Mouse (Mus musculus): ENCODE data around the gene Rgs7.

Rgs7 gene

GRCm38 (mm10) chr1:175431356-175432053 lies 60.8 kb downstream of the Rgs7 start:
- no peak for DNase-seq (ENCODE audit: low spot score in 2 of 2)

DNA sequence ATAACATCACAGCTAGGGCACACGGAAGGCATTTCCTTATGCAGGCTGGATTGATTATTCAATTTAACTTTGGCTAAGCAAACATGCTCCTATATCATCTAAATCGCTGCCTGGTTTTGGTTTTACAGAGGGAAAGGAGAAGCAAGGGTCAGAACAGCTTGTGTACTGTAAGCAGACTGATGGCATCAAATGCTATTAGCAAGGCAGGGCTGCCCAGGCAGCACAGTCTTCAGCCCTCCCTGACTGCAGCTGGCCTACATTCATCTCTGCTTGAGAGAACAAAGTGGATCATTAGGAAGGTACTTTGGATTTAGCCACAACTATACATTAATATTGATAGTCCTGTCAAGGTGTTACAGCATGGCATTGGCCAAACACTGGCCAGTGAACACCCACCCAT lies 65.2 kb downstream of the Rgs7 start:
- no peak for DNase-seq (ENCODE audit: low spot score in 2 of 2)

- DNase-seq (ENCODE audit: low spot score in 2 of 2) = no peak
These were observed 65.9 kb downstream of the Rgs7 start for GRCm38 (mm10) chr1:175426393-175426792.

GRCm38 (mm10) chr1:175420883-175421282 lies 71.4 kb downstream of the Rgs7 start:
- no peak for DNase-seq (ENCODE audit: low spot score in 2 of 2)

GRCm38 (mm10) chr1:175415728-175416127 lies 76.6 kb downstream of the Rgs7 start:
- DNase-seq (ENCODE audit: low spot score in 2 of 2) = no peak

GRCm38 (mm10) chr1:175410399-175410798 lies 81.9 kb downstream of the Rgs7 start:
- DNase-seq (ENCODE audit: low spot score in 2 of 2) = no peak

DNA sequence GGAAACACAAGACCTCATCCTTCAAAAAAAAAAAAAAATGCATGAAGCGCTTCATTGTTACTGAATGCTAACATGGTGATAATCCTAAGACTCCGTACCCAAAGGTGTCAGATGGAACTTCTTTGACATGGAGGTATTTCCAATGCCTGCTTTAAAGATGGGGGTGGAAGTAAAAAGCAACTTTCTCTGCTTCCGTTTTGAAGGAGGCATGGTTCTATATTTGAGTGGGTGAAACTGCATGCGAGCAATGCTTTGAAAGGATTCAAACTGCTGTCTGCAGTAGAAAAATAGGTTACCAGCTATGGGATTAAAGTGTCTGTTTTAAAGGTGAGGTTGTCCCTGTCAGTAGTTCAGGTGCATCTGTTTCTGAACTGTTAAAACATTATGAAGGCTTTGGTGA lies 100.4 kb downstream of the Rgs7 start:
- DNase-seq (ENCODE audit: low spot score in 2 of 2) = no peak

- DNase-seq (ENCODE audit: low spot score in 2 of 2) = no peak
These were observed 103.0 kb downstream of the Rgs7 start for GRCm38 (mm10) chr1:175389250-175389649.

DNA sequence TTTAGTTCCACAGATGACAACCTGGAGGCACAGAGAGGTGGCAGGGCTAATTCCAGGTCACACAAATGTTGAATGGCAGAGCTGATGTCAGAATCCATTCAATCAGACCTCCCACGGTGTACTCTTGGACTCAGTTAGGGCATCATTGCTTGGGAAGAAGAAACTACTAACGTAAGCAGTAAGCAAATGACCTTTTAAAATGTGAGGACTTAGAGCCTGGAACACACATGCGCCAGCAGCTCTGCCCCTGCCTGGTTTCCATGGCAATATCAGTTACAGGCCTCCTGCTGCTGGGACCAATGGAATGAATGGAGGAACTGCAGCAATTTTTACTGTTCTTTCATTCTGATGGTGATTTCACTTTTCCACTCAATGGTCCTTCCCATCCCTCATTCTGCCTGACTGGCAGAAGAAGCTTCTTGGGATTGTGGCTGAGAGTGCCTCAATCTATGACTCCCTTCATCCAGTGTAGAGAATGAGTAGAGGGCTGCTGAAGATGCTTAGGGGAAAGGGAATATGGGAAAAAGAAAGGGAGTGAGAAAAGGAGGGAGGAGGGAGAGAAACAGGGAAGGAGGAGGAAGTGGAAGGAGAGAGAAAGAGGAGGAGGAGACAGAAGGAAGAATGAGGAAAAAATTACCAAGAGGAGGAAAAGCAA lies 106.6 kb downstream of the Rgs7 start:
- DNase-seq (ENCODE audit: low spot score in 2 of 2) = no peak

- DNase-seq (ENCODE audit: low spot score in 2 of 2) = no peak
These were observed 119.7 kb downstream of the Rgs7 start for GRCm38 (mm10) chr1:175372571-175372970.

DNA sequence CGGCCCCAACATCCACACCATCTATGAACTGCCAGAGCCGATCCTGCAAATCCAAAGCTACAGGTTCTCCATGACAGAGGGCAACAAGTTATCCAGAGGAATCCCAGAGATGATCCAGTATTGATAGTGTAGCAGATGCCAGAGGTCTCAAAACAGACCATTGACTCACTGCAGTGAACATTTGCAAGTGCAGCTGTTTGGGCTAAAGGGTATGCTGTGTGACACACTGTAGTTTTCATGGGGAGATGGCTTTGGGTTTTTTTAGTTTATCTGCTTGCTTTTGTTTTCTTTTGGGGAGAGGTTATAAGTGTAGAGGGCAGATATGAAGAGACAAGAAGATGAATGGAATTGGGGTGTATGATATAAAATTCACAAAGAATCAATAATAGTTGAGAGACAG lies 124.2 kb downstream of the Rgs7 start:
- DNase-seq (ENCODE audit: low spot score in 2 of 2) = no peak

DNA sequence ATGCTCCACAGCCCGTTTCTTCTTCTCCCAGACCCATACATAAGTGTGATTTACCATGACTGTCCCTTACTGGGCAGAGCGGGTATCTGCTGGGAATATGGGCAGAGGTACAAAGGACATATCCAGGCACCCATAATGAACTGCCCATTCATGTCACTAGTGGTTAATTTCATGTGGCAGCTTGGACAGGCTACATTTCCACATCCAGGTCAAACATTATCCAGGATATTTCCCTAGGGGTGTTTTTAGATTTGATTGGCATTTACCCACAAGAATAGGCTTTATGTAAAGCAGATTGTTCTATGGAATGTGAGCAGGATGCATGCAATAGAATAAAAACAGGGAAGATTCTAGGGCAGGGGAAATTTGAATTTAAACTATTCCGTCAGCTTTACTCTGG lies 128.7 kb downstream of the Rgs7 start:
- DNase-seq (ENCODE audit: low spot score in 2 of 2) = no peak

GRCm38 (mm10) chr1:175359411-175360366 lies 132.6 kb downstream of the Rgs7 start:
- DNase-seq (ENCODE audit: low spot score in 2 of 2) = no peak

GRCm38 (mm10) chr1:175352921-175353320 lies 139.4 kb downstream of the Rgs7 start:
- DNase-seq (ENCODE audit: low spot score in 2 of 2) = no peak

GRCm38 (mm10) chr1:175346162-175346561 lies 146.1 kb downstream of the Rgs7 start:
- DNase-seq (ENCODE audit: low spot score in 2 of 2) = no peak

- no peak for DNase-seq (ENCODE audit: low spot score in 2 of 2)
These were observed 156.1 kb downstream of the Rgs7 start for GRCm38 (mm10) chr1:175336191-175336590.

DNA sequence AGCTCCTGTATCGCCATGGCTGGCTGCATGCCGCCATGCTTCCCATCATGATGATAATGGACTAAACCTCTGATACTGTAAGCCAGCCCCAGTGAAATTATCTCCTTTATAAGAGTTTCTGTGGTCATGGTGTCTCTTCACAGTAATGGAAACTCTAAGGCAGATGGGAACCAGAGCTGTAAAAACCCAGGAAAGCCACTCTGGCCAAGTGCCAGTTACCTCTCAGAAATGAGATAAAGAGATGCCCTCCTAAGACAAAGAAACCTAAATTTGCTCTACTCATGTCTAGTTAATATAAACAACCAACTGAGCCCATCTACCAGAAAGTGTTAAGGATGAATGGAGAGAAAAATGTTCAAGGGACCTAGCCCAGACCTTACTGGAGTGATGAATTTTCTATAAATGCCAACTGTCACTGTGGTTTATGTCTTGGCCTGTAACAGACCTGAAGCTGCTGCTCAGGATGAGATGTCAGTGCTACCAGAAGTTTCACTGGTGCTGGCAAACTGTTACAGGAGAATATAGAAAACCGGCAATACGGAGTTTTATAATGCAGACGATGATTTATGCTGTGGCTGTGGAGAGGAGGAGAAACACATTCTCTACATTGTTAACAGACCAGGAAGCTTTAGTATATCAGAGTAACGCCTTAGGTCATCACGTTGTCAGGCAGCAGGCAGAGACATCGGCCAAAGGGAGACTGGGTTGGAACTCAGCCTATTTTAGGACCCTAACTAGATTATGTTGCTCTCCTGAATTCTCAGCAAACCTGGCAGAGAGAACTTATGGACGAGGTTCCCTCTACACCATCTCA lies 159.1 kb downstream of the Rgs7 start:
- DNase-seq (ENCODE audit: low spot score in 2 of 2) = no peak

GRCm38 (mm10) chr1:175329934-175330471 lies 162.3 kb downstream of the Rgs7 start:
- no peak for DNase-seq (ENCODE audit: low spot score in 2 of 2)

DNA sequence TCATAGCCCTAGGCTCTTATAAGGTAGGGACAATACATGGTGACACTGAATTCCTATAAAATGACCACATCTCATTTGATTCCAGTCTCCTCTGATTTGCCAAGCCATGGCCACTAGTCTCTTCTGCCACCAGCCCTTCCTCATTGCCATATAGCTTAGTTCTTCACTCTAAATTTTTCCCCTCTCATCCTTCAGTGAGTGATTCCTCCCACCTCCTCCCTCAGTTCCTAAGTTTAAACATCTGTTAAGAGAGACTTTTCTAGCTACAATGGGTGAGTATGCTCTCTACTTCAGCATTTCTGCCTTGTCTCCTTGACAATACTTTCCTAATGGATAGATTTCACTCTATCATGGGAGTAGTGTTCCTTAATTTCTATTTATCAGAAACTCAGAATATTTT lies 169.5 kb downstream of the Rgs7 start:
- DNase-seq (ENCODE audit: low spot score in 2 of 2) = no peak

- DNase-seq (ENCODE audit: low spot score in 2 of 2) = no peak
These were observed 173.1 kb downstream of the Rgs7 start for GRCm38 (mm10) chr1:175319205-175319604.

DNA sequence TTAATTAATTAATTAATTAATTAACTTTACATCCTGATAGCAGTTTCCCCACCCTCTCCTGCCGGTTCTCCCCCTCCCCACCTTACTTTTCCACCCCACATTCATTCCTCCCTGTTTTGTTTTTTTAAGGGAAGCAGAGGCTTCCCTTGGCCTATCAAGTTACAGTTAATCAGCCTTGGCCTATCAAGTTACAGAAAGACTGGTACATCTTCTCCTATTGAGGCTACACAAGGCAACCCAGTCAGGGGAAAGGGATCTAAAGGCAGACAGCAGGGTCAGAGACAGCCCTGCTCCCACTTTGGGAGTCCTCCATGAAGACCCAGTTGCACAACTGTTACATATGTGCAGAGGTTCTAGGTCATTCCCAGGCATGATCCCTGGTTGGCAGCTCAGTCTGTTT lies 175.0 kb downstream of the Rgs7 start:
- no peak for DNase-seq (ENCODE audit: low spot score in 2 of 2)

Data from thymus, postnatal 10 days (tissue).